Mouse (Mus musculus) intestine, embryonic 14.5 days (tissue): Measurements from ENCODE around the gene Zfp426. TPM values are rescaled to one million over a fixed set of nuclear protein-coding genes. Genes with fewer than 3 reads are reported as not detected.

Experiments used
- ATAC-seq: fragments of 200-750 bp; cut with Nextera tagmentation; replicated peaks from 2 replicates; pipeline ENCODE4 v1.8.0; 2017; ENCODE audit warnings: low read depth, moderate number of reproducible peaks, moderate TSS enrichment, moderate library complexity; ENCODE audit not compliant: low FRiP score, low TSS enrichment
- DNase-seq: peaks from one replicate; pipeline ENCODE4 v3.0.0-alpha.2; 2018; ENCODE audit warnings: low spot score
- H3K27ac ChIP-seq: fragments of 300-500 bp; sonication (generic); 2 replicates; pipeline ENCODE4 v1.5.1; 2014; ENCODE audit warnings: low read depth, mild to moderate bottlenecking, control low read depth
- H3K27me3 ChIP-seq: fragments of 300-500 bp; sonication (generic); replicated peaks from 2 replicates; pipeline ENCODE4 v1.6.1; 2014; ENCODE audit warnings: low read length, control low read depth; ENCODE audit not compliant: control insufficient read depth, insufficient read depth
- H3K36me3 ChIP-seq: fragments of 300-500 bp; sonication (generic); 2 replicates; pipeline ENCODE4 v1.6.1; 2014; ENCODE audit warnings: low read length, control low read depth; ENCODE audit not compliant: control insufficient read depth, insufficient read depth
- H3K4me1 ChIP-seq: fragments of 300-500 bp; sonication (generic); replicated peaks from 2 replicates; pipeline ENCODE4 v1.6.1; 2014; ENCODE audit warnings: low read length, control low read depth, mixed read lengths; ENCODE audit not compliant: control insufficient read depth, insufficient read depth
- H3K4me2 ChIP-seq: fragments of 300-500 bp; sonication (generic); 2 replicates; pipeline ENCODE4 v1.6.1; 2014; ENCODE audit warnings: low read length
- H3K4me3 ChIP-seq: fragments of 300-500 bp; sonication (generic); 2 replicates; pipeline ENCODE4 v1.5.1; 2014; ENCODE audit warnings: low read depth, low read length, control low read depth, mixed read lengths
- H3K9ac ChIP-seq: fragments of 300-500 bp; sonication (generic); 2 replicates; pipeline ENCODE4 v1.6.1; 2014; ENCODE audit warnings: mild to moderate bottlenecking, low read length
- H3K9me3 ChIP-seq: fragments of 300-500 bp; sonication (generic); 2 replicates; pipeline ENCODE4 v1.6.1; 2016; ENCODE audit warnings: low read length, control low read depth; ENCODE audit not compliant: control insufficient read depth
- WGBS: fragments of 180-500 bp; shearing (Covaris S2); extraction: QIAGEN DNeasy Blood & Tissue Kit; methylation state at CpG from one replicate; pipeline ENCODE4 v1.1.7; 2014; 5-methylcytosine and 5-hydroxymethylcytosine counted together
- polyA plus RNA-seq: library from polyadenylated mRNA; unstranded; fragments of >200 nt; fragmentation: Nextera tagmentation; extraction: Ambion mirVana; gene quantifications from 2 replicates; pipeline ENCODE4 v1.2.1, GENCODE M21; 2014

Zfp426 gene
- polyA plus RNA-seq, 1 experiment from 2014 or later, result 18.3 TPM

- 81% methylated on average over 3 of the region's 3 CpGs for WGBS
- H3K36me3 ChIP-seq, result peaks cover 70% of the 10 kb centered on the region
These were observed 21.5 kb upstream of the Zfp426 start for GRCm38 (mm10) chr9:20514016-20514415.

GRCm38 (mm10) chr9:20512714-20513113 lies 20.2 kb upstream of the Zfp426 start:
- H3K4me1 ChIP-seq, result no peaks in the 10 kb centered on the region
- peaks cover 69% of the 10 kb centered on the region for H3K36me3 ChIP-seq
- 83% methylated on average over 8 of the region's 8 CpGs for WGBS
- ATAC-seq (no peak), DNase-seq (no peak)
- H3K9ac ChIP-seq, result no peak overlapping the region
- no peaks in the 10 kb centered on the region for H3K27me3 ChIP-seq
- H3K27ac ChIP-seq, result no peak overlapping the region
- no peak overlapping the region for H3K4me2 ChIP-seq
- no peaks in the 10 kb centered on the region for H3K9me3 ChIP-seq
- H3K4me3 ChIP-seq, result no peak overlapping the region

More at GRCm38 (mm10) chr9:20514016-20514415, 21.5 kb upstream of the Zfp426 start:
- Histone ChIP-seq H3K4me3 (no peak overlapping the region), H3K27me3 (no peaks in the 10 kb centered on the region), H3K9me3 (no peaks in the 10 kb centered on the region), H3K27ac (no peak overlapping the region), H3K4me2 (no peak overlapping the region), H3K9ac (no peak overlapping the region), H3K4me1 (peaks cover 6% of the 10 kb centered on the region; the same call in 1 of the 2 replicates)
- ATAC-seq, result no peak
- DNase-seq, result no peak

- Histone ChIP-seq H3K9me3 (no peaks in the 10 kb centered on the region), H3K36me3 (peaks cover 70% of the 10 kb centered on the region), H3K9ac (no peak overlapping the region), H3K4me1 (no peaks in the 10 kb centered on the region), H3K27ac (no peak overlapping the region), H3K4me2 (no peak overlapping the region), H3K4me3 (no peak overlapping the region), H3K27me3 (no peaks in the 10 kb centered on the region)
- ATAC-seq, result no peak
- WGBS, result 86% methylated on average over 4 of the region's 4 CpGs
- DNase-seq, result no peak
These were observed 19.1 kb upstream of the Zfp426 start for GRCm38 (mm10) chr9:20511645-20512044.

DNA sequence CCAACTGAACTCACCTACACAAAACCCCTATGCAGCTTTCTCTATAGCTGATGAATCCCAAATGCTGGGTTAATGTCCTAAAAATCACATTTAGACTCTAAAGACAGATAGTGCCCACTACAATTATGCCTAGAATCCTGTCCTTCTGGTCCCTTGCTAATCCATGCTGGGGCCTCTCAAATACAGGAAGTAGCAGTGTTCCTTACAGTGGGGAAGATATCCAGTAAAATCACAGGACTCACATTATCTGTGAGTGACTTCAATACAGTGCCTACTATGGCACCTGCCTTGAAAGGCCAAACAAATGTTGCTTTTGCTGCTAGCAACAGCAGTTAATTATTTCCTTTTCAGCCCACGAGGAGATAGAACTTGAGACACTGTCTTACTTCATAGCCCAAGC lies 17.8 kb upstream of the Zfp426 start:
- Histone ChIP-seq H3K4me2 (no peak overlapping the region), H3K36me3 (peaks cover 70% of the 10 kb centered on the region), H3K9me3 (no peaks in the 10 kb centered on the region), H3K4me3 (no peak overlapping the region), H3K9ac (no peak overlapping the region), H3K4me1 (no peaks in the 10 kb centered on the region), H3K27ac (no peak overlapping the region), H3K27me3 (no peaks in the 10 kb centered on the region)
- ATAC-seq, result no peak
- 83% methylated on average over 1 of the region's 1 CpGs for WGBS
- DNase-seq, result no peak

- Histone ChIP-seq H3K4me1 (no peaks in the 10 kb centered on the region), H3K9me3 (no peaks in the 10 kb centered on the region), H3K4me3 (no peak overlapping the region), H3K27ac (no peak overlapping the region), H3K27me3 (no peaks in the 10 kb centered on the region), H3K9ac (no peak overlapping the region), H3K4me2 (no peak overlapping the region), H3K36me3 (peaks cover 70% of the 10 kb centered on the region)
- 72% methylated on average over 3 of the region's 3 CpGs for whole genome bisulfite sequencing
- ATAC-seq (no peak), DNase-seq (no peak)
These were observed 17.1 kb upstream of the Zfp426 start for GRCm38 (mm10) chr9:20509676-20510075.

DNA sequence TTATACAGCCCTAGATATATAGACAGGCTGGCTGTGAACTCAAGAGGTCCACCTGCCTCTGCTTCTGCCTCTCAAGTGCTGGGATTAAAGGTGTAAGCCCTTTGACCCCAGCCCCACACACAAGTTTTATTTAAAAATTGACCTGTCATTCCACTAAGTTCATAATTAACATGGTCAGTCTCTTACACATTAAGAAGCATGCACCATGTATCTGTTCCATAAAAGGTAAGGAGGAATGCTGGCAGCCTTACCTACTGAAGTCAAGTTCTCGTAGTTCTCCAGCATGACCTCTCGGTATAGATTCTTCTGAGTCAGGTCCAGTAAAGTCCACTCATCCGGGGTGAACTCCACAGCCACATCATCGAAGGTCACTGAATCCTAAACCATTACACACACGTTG lies 12.3 kb upstream of the Zfp426 start:
- Histone ChIP-seq H3K4me2 (no peak overlapping the region), H3K4me3 (no peak overlapping the region), H3K27ac (no peak overlapping the region), H3K4me1 (no peaks in the 10 kb centered on the region), H3K9me3 (no peaks in the 10 kb centered on the region), H3K9ac (no peak overlapping the region), H3K27me3 (no peaks in the 10 kb centered on the region), H3K36me3 (peaks cover 87% of the 10 kb centered on the region)
- ATAC-seq, result no peak
- DNase-seq, result no peak
- 90% methylated on average over 5 of the region's 5 CpGs for WGBS

DNA sequence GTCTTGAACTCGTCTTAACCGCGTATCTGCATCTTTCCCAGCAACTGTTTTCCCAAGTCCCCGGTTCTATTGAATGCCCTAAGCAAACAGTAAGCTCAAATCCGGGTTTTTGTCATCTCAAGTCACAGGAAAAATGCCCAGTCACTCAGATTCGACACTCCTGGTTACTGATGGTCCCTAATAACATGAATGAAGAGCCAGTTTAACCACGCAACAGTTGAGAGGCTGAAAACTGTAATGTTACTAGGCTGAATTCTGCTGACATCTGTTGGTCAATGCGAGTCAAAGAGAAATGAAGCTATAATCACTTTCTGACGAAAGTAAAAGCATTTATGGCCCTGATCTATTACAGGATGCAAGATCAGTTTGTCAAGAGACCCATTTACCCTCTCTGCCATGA lies 735 bp upstream of the Zfp426 start:
- peaks cover 24% of the 10 kb centered on the region for H3K4me1 ChIP-seq
- DNase-seq, result peak; percentile 52
- WGBS, result 7% methylated on average over 9 of the region's 9 CpGs
- ATAC-seq, result no peak
- H3K4me3 ChIP-seq, result peak overlapping the region; percentile 98
- H3K4me2 ChIP-seq, result peak overlapping the region; percentile 93
- H3K9me3 ChIP-seq, result no peaks in the 10 kb centered on the region
- H3K36me3 ChIP-seq, result peaks cover 40% of the 10 kb centered on the region
- peak overlapping the region; percentile 82 for H3K9ac ChIP-seq
- H3K27ac ChIP-seq, result peak overlapping the region; percentile 97
- no peaks in the 10 kb centered on the region for H3K27me3 ChIP-seq

- Histone ChIP-seq H3K27ac (peak overlapping the region; percentile 97), H3K4me1 (peaks cover 24% of the 10 kb centered on the region), H3K4me3 (peak overlapping the region; percentile 98), H3K9me3 (no peaks in the 10 kb centered on the region), H3K9ac (peak overlapping the region; percentile 82), H3K4me2 (peak overlapping the region; percentile 93), H3K36me3 (peaks cover 29% of the 10 kb centered on the region), H3K27me3 (no peaks in the 10 kb centered on the region)
- ATAC-seq (no peak), DNase-seq (no peak)
- WGBS, result 6% methylated on average over 20 of the region's 20 CpGs
These were observed 554 bp downstream of the Zfp426 start for GRCm38 (mm10) chr9:20491858-20492526.

- H3K4me1 ChIP-seq, result peaks cover 24% of the 10 kb centered on the region
- H3K4me2 ChIP-seq, result no peak overlapping the region
- 89% methylated on average over 5 of the region's 5 CpGs for WGBS
- H3K9ac ChIP-seq, result no peak overlapping the region
- DNase-seq (no peak), ATAC-seq (no peak)
- H3K4me3 ChIP-seq, result no peak overlapping the region
- no peaks in the 10 kb centered on the region for H3K27me3 ChIP-seq
- no peak overlapping the region for H3K27ac ChIP-seq
- H3K9me3 ChIP-seq, result no peaks in the 10 kb centered on the region
- H3K36me3 ChIP-seq, result peaks cover 32% of the 10 kb centered on the region
These were observed 3.0 kb downstream of the Zfp426 start for GRCm38 (mm10) chr9:20489536-20489935.
